Mouse (Mus musculus) adrenal gland, adult (tissue): ENCODE measurements around the gene Pard3b.

ENCODE experiments used
- DNase-seq, 2 experiments: peaks; one replicate each; pipeline ENCODE4 v3.0.0; 2022 to 2023; ENCODE audit warnings: low spot score in 1 of 2; ENCODE audit not compliant: inconsistent age in 2 of 2

Pard3b gene

DNA sequence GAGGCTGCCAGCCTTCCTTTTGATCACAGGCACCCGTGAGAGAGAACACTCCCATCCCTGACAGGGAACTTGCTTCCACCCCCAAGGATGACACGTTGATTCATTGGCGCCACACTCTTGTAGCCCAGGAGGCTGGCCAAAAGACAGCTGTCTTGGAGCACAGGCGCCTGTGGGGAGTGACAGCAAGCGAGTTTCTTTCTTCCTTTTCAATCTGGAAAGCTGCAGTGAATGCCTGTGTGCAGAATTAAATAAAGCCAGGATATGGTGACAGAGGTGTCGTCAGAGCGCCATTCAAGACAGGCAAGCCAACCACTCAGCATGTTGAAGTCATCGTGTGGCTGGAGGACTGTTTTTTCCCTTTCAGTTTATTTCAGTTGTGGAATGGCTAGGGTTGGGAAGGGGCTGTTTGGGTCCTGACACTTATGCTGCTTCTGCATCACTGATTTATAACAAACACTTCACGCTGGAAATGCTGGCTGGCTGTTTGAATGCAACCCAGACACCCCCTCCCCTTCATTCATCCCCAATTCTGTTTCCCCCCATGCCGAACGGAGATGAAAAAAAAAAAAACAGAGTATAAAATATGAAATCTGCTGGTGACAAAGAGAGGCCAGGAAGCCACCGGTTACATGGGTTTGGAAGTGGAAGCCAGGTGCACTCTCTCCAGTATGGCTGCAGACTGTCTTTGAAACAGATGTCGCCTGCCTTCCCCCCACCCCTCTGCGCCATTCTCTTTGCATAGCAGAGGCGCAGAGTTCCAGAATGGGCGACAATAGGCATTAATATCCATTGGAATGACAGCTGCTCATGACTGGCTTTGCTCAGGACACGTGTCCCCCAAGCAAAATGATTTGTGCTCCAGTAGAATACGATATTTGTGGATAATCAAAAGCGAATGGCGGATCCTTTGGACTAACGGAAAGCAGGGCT is 1044.1 kb downstream of the Pard3b start:
- DNase-seq = no peak

DNA sequence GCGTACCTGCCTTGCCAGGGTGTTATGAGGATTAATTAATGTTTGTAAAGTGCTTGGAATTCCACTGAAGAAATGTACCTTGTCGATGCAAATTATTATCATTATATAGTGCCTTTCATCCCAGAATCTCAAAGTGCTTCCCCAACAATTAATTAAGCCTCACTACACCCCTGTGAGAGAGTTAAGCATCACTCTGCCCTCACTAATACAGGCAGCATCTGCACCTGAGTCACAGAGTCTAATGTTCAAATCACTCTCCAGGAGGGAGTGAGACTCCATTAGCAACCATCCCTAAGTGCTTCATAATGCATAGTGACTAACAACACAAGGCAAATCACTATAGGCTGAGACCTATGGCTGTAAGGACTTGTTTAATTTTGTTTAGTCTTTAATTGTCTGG is 1044.9 kb downstream of the Pard3b start:
- no peak for DNase-seq

DNA sequence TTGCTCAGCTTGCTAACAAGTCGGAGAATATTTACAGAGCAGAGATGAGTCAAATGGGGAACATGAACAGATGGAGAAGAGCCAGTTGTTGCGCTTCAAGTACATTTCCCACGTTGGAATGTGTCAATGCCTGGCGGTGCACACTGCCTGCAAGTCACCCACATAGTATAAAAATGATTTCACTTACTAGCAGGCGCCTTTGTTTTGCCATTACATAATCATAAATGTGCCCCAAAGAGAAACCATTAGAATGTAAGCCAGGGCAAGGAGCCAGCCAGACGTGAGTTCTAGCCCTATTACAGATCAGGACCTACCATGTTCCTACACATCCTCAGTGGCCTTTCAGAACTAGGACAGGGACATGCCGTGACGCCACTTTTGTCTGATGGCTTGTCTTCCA is 1048.9 kb downstream of the Pard3b start:
- DNase-seq = no peak

DNA sequence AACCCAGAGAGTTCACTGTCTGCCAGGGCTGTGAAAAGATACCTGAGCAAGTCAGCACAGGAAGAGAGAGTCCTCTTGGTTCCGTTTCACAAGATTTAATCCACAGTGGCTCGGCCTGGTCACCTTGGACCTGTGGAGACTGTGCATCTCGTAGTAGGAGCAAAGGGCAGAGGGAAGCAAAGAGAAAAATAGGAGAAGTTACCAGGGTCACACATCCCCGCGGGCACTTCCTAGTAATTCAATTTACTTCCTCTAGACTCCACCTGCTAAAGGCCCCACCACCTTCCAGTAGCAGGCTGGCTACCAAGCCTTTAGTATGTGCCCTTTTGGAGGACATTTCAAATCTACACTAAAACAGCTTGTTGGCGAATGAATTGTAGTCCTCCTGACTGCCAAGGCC is 1052.6 kb downstream of the Pard3b start:
- no peak for DNase-seq
